ENCODE assay signal across 14 mouse cellular contexts in genomic region chr19:38291432-38291831, GRCm38 (mm10). TPM values are rescaled to one million over a fixed set of nuclear protein-coding genes. Genes with fewer than 3 reads are reported as not detected.
DNase-seq lines count a peak whose midpoint lies in the region; ATAC-seq lines count a peak whose summit lies in the region.
"Had no signal": no experiment of that assay in that cellular context is flagged by ENCODE, and none has a peak within 500 bp of the region (broad histone marks: within the 10 kb centered on the region; RNA-seq: fewer than 3 reads in every experiment).

No protein-coding gene starts in this region.

- intact Hi-C loops in left cerebral cortex, postnatal 36 days (cut with DNase I) = no loop called here

- ATAC-seq in erythroid progenitor cell, adult 5-6 weeks (replicated peaks; ENCODE audit: low FRiP score, poor library complexity, severe bottlenecking) = no peak
- ATAC-seq: lung, postnatal 0 days; Patski had no signal

- DNase-seq in right cerebral cortex, adult 18-20 months = peak; percentile 81
- DNase-seq in right cerebral cortex, postnatal 4 days = no peak
- DNase-seq in layer of hippocampus, adult 9-10 months (ENCODE audit: low spot score) = peak; percentile 61
- peak; percentile 61 to 68 for DNase-seq in left cerebral cortex, postnatal 36 days (ENCODE audit: low spot score in 2 of 2)
- DNase-seq in ovary, adult 18-20 months (ENCODE audit: low spot score) = no peak
- no peak for DNase-seq in liver
- DNase-seq: cerebellum, adult 9-10 months; gastrocnemius, postnatal 25 days; kidney, adult 9 months; thymus, postnatal 14 days had no signal

RNA-seq across cellular contexts. Expression of gene Lgi1, which starts 27.1 kb away (rescaled TPM):
- total RNA-seq in left cerebral cortex, postnatal 36 days (2021) = 100 to 1,000 TPM; 135 to 144 TPM
- total RNA-seq in erythroid progenitor cell, adult 5-6 weeks (2015; ENCODE audit: low replicate concordance) = not detected in 2 replicates
- total RNA-seq in erythroid progenitor cell, adult 5-6 weeks (2017; ENCODE audit: low replicate concordance) = not detected in 2 replicates
- total RNA-seq: neutrophil, adult 5-6 weeks had no signal

Comparison
In these comparisons a context has a peak if more than half of its experiments do, and no peak if none do; other contexts are left out.
1. DNase-seq: peak in right cerebral cortex, adult 18-20 months (single experiment), layer of hippocampus, adult 9-10 months (single experiment) and left cerebral cortex, postnatal 36 days (2 of 2); none in right cerebral cortex, postnatal 4 days (single experiment), ovary, adult 18-20 months (single experiment) and liver (single experiment).
2. RNA of gene Lgi1, which starts 27.1 kb away (total RNA-seq): 135 to 144 TPM in left cerebral cortex, postnatal 36 days; not detected in erythroid progenitor cell, adult 5-6 weeks; every median in the first group is over 100 times any median in the second.